Mouse (Mus musculus) intestine, embryonic 16.5 days (tissue): ENCODE data around the gene Ap1ar. TPM values are rescaled to one million over a fixed set of nuclear protein-coding genes. Genes with fewer than 3 reads are reported as not detected.

Experiments used
- ATAC-seq: fragments of 200-750 bp; cut with Nextera tagmentation; 2 replicates; pipeline ENCODE4 v1.8.0; 2017; ENCODE audit warnings: moderate TSS enrichment, moderate library complexity
- H3K27ac ChIP-seq: fragments of 300-500 bp; sonication (generic); 2 replicates; pipeline ENCODE4 v1.5.1; 2014; ENCODE audit warnings: mild to moderate bottlenecking, low read length
- H3K27me3 ChIP-seq: fragments of 300-500 bp; sonication (generic); replicated peaks from 2 replicates; pipeline ENCODE4 v1.6.1; 2014; ENCODE audit warnings: low read length, control low read depth, mixed read lengths; ENCODE audit not compliant: control insufficient read depth, insufficient read depth
- H3K36me3 ChIP-seq: fragments of 300-500 bp; sonication (generic); 2 replicates; pipeline ENCODE4 v1.6.1; 2014; ENCODE audit warnings: low read length, control low read depth; ENCODE audit not compliant: control insufficient read depth, insufficient read depth
- H3K4me1 ChIP-seq: fragments of 300-500 bp; sonication (generic); 2 replicates; pipeline ENCODE4 v1.6.1; 2014; ENCODE audit warnings: low read length, control low read depth, mixed read lengths; ENCODE audit not compliant: control insufficient read depth, insufficient read depth
- H3K4me2 ChIP-seq: fragments of 300-500 bp; sonication (generic); 2 replicates; pipeline ENCODE4 v1.6.1; 2014; ENCODE audit warnings: low read depth, low read length, control low read depth
- H3K4me3 ChIP-seq: fragments of 300-500 bp; sonication (generic); 2 replicates; pipeline ENCODE4 v1.5.1; 2014; ENCODE audit warnings: mild to moderate bottlenecking, low read length
- H3K9ac ChIP-seq: fragments of 300-500 bp; sonication (generic); 2 replicates; pipeline ENCODE4 v1.6.1; 2014; ENCODE audit warnings: low read depth, low read length
- H3K9me3 ChIP-seq: fragments of 300-500 bp; sonication (generic); 2 replicates; pipeline ENCODE4 v1.6.1; 2016; ENCODE audit warnings: low read length, control low read depth; ENCODE audit not compliant: control insufficient read depth
- WGBS: fragments of 180-500 bp; shearing (Covaris S2); extraction: QIAGEN DNeasy Blood & Tissue Kit; methylation state at CpG from one replicate; pipeline ENCODE4 v1.1.7; 2014; 5-methylcytosine and 5-hydroxymethylcytosine counted together
- polyA plus RNA-seq: library from polyadenylated mRNA; unstranded; fragments of >200 nt; fragmentation: Nextera tagmentation; extraction: Ambion mirVana; gene quantifications from 2 replicates; pipeline ENCODE4 v1.2.1, GENCODE M21; 2015

Ap1ar gene
- polyA plus RNA-seq: 87.4 and 101 TPM in 2 replicates

GRCm38 (mm10) chr3:127837154-127837865 is at the start of gene Ap1ar:
Ap1ar (minus strand) TSS chr3:127837523.
- Histone ChIP-seq H3K4me1 (peaks cover 30% of the 10 kb centered on the region), H3K9me3 (no peaks in the 10 kb centered on the region), H3K9ac (peak within 1 kb of the TSS; percentile 89), H3K27ac (peak within 1 kb of the TSS; percentile 95), H3K4me3 (peak within 1 kb of the TSS; percentile 85), H3K36me3 (no peaks in the 10 kb centered on the region), H3K27me3 (no peaks in the 10 kb centered on the region), H3K4me2 (peak within 1 kb of the TSS; percentile 63)
- WGBS: under 1% methylated on average over 60 of the region's 89 CpGs
- peak; percentile 90 for ATAC-seq

GRCm38 (mm10) chr3:127881684-127882083 is 44.4 kb upstream of the Ap1ar start:
- Histone ChIP-seq H3K4me3 (no peak overlapping the region), H3K27ac (no peak overlapping the region), H3K9ac (no peak overlapping the region), H3K27me3 (no peaks in the 10 kb centered on the region), H3K36me3 (no peaks in the 10 kb centered on the region), H3K4me1 (peaks cover 5% of the 10 kb centered on the region), H3K4me2 (no peak overlapping the region), H3K9me3 (no peaks in the 10 kb centered on the region)
- ATAC-seq: no peak
- 66% methylated on average over 2 of the region's 2 CpGs for WGBS

- WGBS: 87% methylated on average over 3 of the region's 3 CpGs
Observed at GRCm38 (mm10) chr3:127879968-127880367, 42.6 kb upstream of the Ap1ar start.

GRCm38 (mm10) chr3:127875509-127875908 is 38.2 kb upstream of the Ap1ar start:
- ATAC-seq: no peak
- 75% methylated on average over 2 of the region's 2 CpGs for WGBS

More at GRCm38 (mm10) chr3:127879968-127880367, 42.6 kb upstream of the Ap1ar start:
- Histone ChIP-seq H3K9me3 (no peaks in the 10 kb centered on the region), H3K4me1 (peaks cover 5% of the 10 kb centered on the region), H3K4me3 (no peak overlapping the region), H3K36me3 (no peaks in the 10 kb centered on the region), H3K9ac (no peak overlapping the region), H3K27ac (no peak overlapping the region), H3K27me3 (no peaks in the 10 kb centered on the region), H3K4me2 (no peak overlapping the region)
- no peak for ATAC-seq

GRCm38 (mm10) chr3:127875059-127875458 is 37.7 kb upstream of the Ap1ar start:
- H3K9ac ChIP-seq: no peak overlapping the region
- no peaks in the 10 kb centered on the region for H3K27me3 ChIP-seq
- H3K36me3 ChIP-seq: no peaks in the 10 kb centered on the region
- no peak overlapping the region for H3K4me2 ChIP-seq
- H3K4me1 ChIP-seq: no peaks in the 10 kb centered on the region
- ATAC-seq: no peak
- H3K9me3 ChIP-seq: no peaks in the 10 kb centered on the region
- WGBS: 72% methylated on average over 7 of the region's 7 CpGs
- H3K4me3 ChIP-seq: no peak overlapping the region
- no peak overlapping the region for H3K27ac ChIP-seq

More at GRCm38 (mm10) chr3:127875509-127875908, 38.2 kb upstream of the Ap1ar start:
- no peaks in the 10 kb centered on the region for H3K9me3 ChIP-seq
- H3K36me3 ChIP-seq: no peaks in the 10 kb centered on the region
- no peaks in the 10 kb centered on the region for H3K4me1 ChIP-seq
- no peak overlapping the region for H3K4me3 ChIP-seq
- no peak overlapping the region for H3K9ac ChIP-seq
- no peaks in the 10 kb centered on the region for H3K27me3 ChIP-seq
- H3K27ac ChIP-seq: no peak overlapping the region
- H3K4me2 ChIP-seq: no peak overlapping the region

GRCm38 (mm10) chr3:127874254-127874883 is 37.0 kb upstream of the Ap1ar start:
- Histone ChIP-seq H3K36me3 (no peaks in the 10 kb centered on the region), H3K9me3 (no peaks in the 10 kb centered on the region), H3K27me3 (no peaks in the 10 kb centered on the region), H3K4me1 (no peaks in the 10 kb centered on the region), H3K4me3 (no peak overlapping the region), H3K27ac (no peak overlapping the region), H3K4me2 (no peak overlapping the region), H3K9ac (no peak overlapping the region)
- no peak for ATAC-seq
- WGBS: 31% methylated on average over 4 of the region's 4 CpGs

- Histone ChIP-seq H3K9ac (no peak overlapping the region), H3K9me3 (no peaks in the 10 kb centered on the region), H3K4me2 (no peak overlapping the region), H3K4me1 (no peaks in the 10 kb centered on the region), H3K27ac (no peak overlapping the region), H3K27me3 (no peaks in the 10 kb centered on the region), H3K4me3 (no peak overlapping the region), H3K36me3 (no peaks in the 10 kb centered on the region)
- no peak for ATAC-seq
- 75% methylated on average over 9 of the region's 9 CpGs for WGBS
Observed at GRCm38 (mm10) chr3:127871575-127871974, 34.3 kb upstream of the Ap1ar start.

- Histone ChIP-seq H3K36me3 (no peaks in the 10 kb centered on the region), H3K9me3 (no peaks in the 10 kb centered on the region), H3K27me3 (no peaks in the 10 kb centered on the region), H3K9ac (no peak overlapping the region), H3K4me3 (no peak overlapping the region), H3K4me2 (no peak overlapping the region), H3K27ac (no peak overlapping the region), H3K4me1 (peaks cover 4% of the 10 kb centered on the region; the same call in 1 of the 2 replicates)
- ATAC-seq: no peak
- 59% methylated on average over 5 of the region's 5 CpGs for WGBS
Observed at GRCm38 (mm10) chr3:127868880-127869279, 31.6 kb upstream of the Ap1ar start.

GRCm38 (mm10) chr3:127868046-127868758 is 30.9 kb upstream of the Ap1ar start:
- Histone ChIP-seq H3K9ac (no peak overlapping the region), H3K27me3 (no peaks in the 10 kb centered on the region)
- WGBS: 85% methylated on average over 9 of the region's 9 CpGs

More at GRCm38 (mm10) chr3:127868046-127868758, 30.9 kb upstream of the Ap1ar start:
- Histone ChIP-seq H3K4me2 (no peak overlapping the region), H3K4me1 (peaks cover 4% of the 10 kb centered on the region; the same call in 1 of the 2 replicates), H3K4me3 (no peak overlapping the region), H3K27ac (no peak overlapping the region), H3K36me3 (no peaks in the 10 kb centered on the region), H3K9me3 (no peaks in the 10 kb centered on the region)
- no peak for ATAC-seq
